Mouse (Mus musculus): ENCODE measurements around the gene Olfr875.

DNA sequence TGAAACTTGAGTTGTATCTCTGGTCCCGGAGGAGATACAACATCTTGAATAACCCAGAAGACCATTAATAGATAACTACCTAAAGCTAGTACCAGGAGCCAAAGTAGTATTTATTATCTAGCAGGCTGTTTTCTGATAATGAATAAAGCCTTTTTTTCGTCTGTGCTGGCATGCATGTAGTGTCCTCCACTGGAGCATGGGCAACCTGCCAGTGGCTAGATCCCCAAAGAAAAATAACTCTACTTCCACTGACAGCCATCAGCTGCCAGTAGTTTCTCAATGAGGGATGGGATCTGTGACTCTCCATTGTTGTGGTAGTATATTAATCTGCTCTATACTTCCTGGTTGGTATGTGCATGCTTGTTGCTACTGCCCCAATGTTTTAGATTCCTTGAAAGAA, 37.3 kb downstream of the Olfr875 start:
- no peak for TF ChIP-seq CTCF (IDR thresholded peaks at IDR 0.05; ENCODE audit: insufficient read depth, low read length)
- no peak for TF ChIP-seq POLR2A (IDR thresholded peaks at IDR 0.05; ENCODE audit: borderline replicate concordance, extremely low read depth, low read depth, low read length)
